ENCODE assay signal across 24 mouse cellular contexts in the genomic region with DNA sequence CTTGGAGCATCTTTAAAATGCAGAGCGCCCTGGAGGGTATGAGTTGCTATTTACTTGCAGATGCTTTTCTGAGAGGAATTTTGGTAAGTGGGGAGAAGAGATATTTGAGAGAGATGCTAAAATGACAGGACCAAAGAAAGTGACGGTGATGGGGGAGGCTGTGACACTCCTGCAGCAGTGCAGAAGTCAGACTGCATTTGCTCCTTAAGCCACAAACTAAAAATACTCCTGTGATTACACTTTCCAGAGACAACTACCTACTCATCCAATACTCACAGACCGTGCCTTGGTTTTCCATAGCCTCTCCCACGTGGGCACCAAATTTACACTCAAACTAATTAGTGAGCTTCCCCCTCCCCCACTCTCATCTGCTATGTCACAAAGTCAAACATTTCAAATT.
"Had no signal": no experiment of that assay in that cellular context is flagged by ENCODE, and none has a peak within 500 bp of the region (broad histone marks: within the 10 kb centered on the region; RNA-seq: fewer than 3 reads in every experiment).

No protein-coding gene starts in this region.

- ATAC-seq: hindbrain, postnatal 0 days; intestine, embryonic 16.5 days had no signal

- H3K36me3 ChIP-seq: heart, embryonic 10.5 days; heart, embryonic 12.5 days; hindbrain, embryonic 13.5 days; hindbrain, embryonic 15.5 days; kidney, embryonic 15.5 days; limb, embryonic 10.5 days; limb, embryonic 12.5 days; liver, embryonic 13.5 days had no signal

- H3K9me3 ChIP-seq: heart, embryonic 10.5 days; heart, embryonic 12.5 days; hindbrain, embryonic 13.5 days; hindbrain, embryonic 15.5 days; kidney, embryonic 15.5 days; limb, embryonic 10.5 days; limb, embryonic 12.5 days; liver, embryonic 13.5 days had no signal

- H3K4me2 ChIP-seq: heart, embryonic 12.5 days; hindbrain, embryonic 13.5 days; hindbrain, embryonic 15.5 days; kidney, embryonic 15.5 days; limb, embryonic 12.5 days; liver, embryonic 11.5 days; liver, embryonic 13.5 days had no signal

- DNase-seq: gastrocnemius, postnatal 14 days; gastrocnemius, postnatal 36 days; heart, adult 18-20 months; heart, postnatal 10 days; heart, postnatal 36 days; kidney, adult 11 months; kidney, adult 2 months; kidney, adult 9 months; kidney, postnatal 14 days; kidney, postnatal 36 days; liver; liver, embryonic 13.5 days had no signal

- H3K27ac ChIP-seq: heart, embryonic 10.5 days; hindbrain, embryonic 13.5 days; hindbrain, embryonic 15.5 days; hindbrain, postnatal 0 days; kidney, embryonic 15.5 days; kidney, postnatal 0 days; left cerebral cortex, adult 2 months; limb, embryonic 10.5 days; limb, embryonic 12.5 days; liver, embryonic 13.5 days had no signal

- H3K4me1 ChIP-seq: liver, embryonic 13.5 days had no signal

- H3K4me3 ChIP-seq: heart, embryonic 10.5 days; heart, embryonic 12.5 days; hindbrain, embryonic 13.5 days; hindbrain, embryonic 15.5 days; kidney, embryonic 15.5 days; left cerebral cortex, adult 2 months; limb, embryonic 10.5 days; limb, embryonic 12.5 days; liver, embryonic 13.5 days had no signal

- H3K9ac ChIP-seq: heart, embryonic 12.5 days; hindbrain, embryonic 13.5 days; hindbrain, embryonic 15.5 days; kidney, embryonic 15.5 days; limb, embryonic 12.5 days; liver, embryonic 13.5 days had no signal

- H3K27me3 ChIP-seq: hindbrain, embryonic 13.5 days; hindbrain, embryonic 15.5 days; kidney, embryonic 15.5 days; limb, embryonic 12.5 days had no signal
